Mouse (Mus musculus) MEL (cell line): ENCODE data around the gene Tex101. TPM values are rescaled to one million over a fixed set of nuclear protein-coding genes. Genes with fewer than 3 reads are reported as not detected.

Experiments used
- DNase-seq: peaks from one replicate; pipeline ENCODE4 v3.0.0; 2011; ENCODE audit warnings: low read depth, low spot score
- H3K27ac ChIP-seq: 2 replicates; pipeline ENCODE4 v1.5.1; 2012; ENCODE audit warnings: low read depth, mild to moderate bottlenecking, control low read depth, low read length, moderate library complexity; ENCODE audit not compliant: control insufficient read depth
- H3K27me3 ChIP-seq, 2 experiments: fragments of 150-350 bp in 1 of 2; sonication (generic) in 1 of 2; 2 replicates each; pipeline ENCODE4 v1.6.1; 2012; ENCODE audit warnings: low read length in 2 of 2, mild to moderate bottlenecking in 2 of 2, improper control_type of control experiment in 1 of 2, moderate library complexity in 1 of 2; ENCODE audit not compliant: insufficient read depth in 2 of 2, control insufficient read depth in 1 of 2
- H3K36me3 ChIP-seq, 2 experiments: 2 replicates each; pipeline ENCODE4 v1.6.1; 2012 to 2014; ENCODE audit warnings: low read length in 2 of 2, improper control_type of control experiment in 1 of 2, inconsistent platforms in 1 of 2, mild to moderate bottlenecking in 1 of 2; ENCODE audit not compliant: insufficient read depth in 2 of 2, control insufficient read depth in 1 of 2
- H3K4me1 ChIP-seq, 2 experiments: fragments of 150-350 bp in 1 of 2; sonication (generic) in 1 of 2; 2 replicates each; pipeline ENCODE4 v1.6.1; 2012; ENCODE audit warnings: low read length in 2 of 2, improper control_type of control experiment in 1 of 2, mild to moderate bottlenecking in 1 of 2; ENCODE audit not compliant: insufficient read depth in 2 of 2, control insufficient read depth in 1 of 2
- H3K4me3 ChIP-seq, 2 experiments: fragments of 150-350 bp in 1 of 2; sonication (generic) in 1 of 2; 2 replicates each; pipeline ENCODE4 v1.5.1; 2012; ENCODE audit warnings: low read depth in 2 of 2, low read length in 2 of 2, mild to moderate bottlenecking in 2 of 2, moderate library complexity in 2 of 2, control low read depth in 1 of 2, improper control_type of control experiment in 1 of 2; ENCODE audit not compliant: control insufficient read depth in 1 of 2, insufficient read depth in 1 of 2
- H3K79me2 ChIP-seq: 2 replicates; pipeline ENCODE4 v1.6.1; 2012; ENCODE audit warnings: mild to moderate bottlenecking, low read length, moderate library complexity; ENCODE audit not compliant: control insufficient read depth, poor library complexity, insufficient read depth
- H3K9ac ChIP-seq: 2 replicates; pipeline ENCODE4 v1.6.1; 2012; ENCODE audit warnings: low read depth, mild to moderate bottlenecking, control low read depth, low read length, moderate library complexity; ENCODE audit not compliant: control insufficient read depth, poor library complexity, severe bottlenecking
- H3K9me3 ChIP-seq: fragments of 150-350 bp; sonication (generic); replicated peaks from 2 replicates; pipeline ENCODE4 v1.6.1; 2012; ENCODE audit warnings: mild to moderate bottlenecking, low read length, improper control_type of control experiment, moderate library complexity; ENCODE audit not compliant: insufficient read depth
- CTCF ChIP-seq, 3 experiments: IDR thresholded peaks in 2 of 3; conservative IDR thresholded peaks in 1 of 3; 2 replicates each; pipeline ENCODE4 v1.5.1; 2011 to 2012; ENCODE audit warnings: low read length in 3 of 3, low read depth in 2 of 3, mild to moderate bottlenecking in 2 of 3, improper control_type of control experiment in 1 of 3, inconsistent platforms in 1 of 3, mixed read lengths in 1 of 3, moderate library complexity in 1 of 3; ENCODE audit not compliant: control insufficient read depth in 1 of 3, insufficient read depth in 1 of 3, poor library complexity in 1 of 3, severe bottlenecking in 1 of 3
- ELF1 ChIP-seq: IDR thresholded peaks from 2 replicates; pipeline ENCODE4 v1.6.1; 2014; ENCODE audit warnings: low read depth, mild to moderate bottlenecking, inconsistent platforms, low read length, improper control_type of control experiment, moderate library complexity
- ETS1 ChIP-seq: IDR thresholded peaks from 2 replicates; pipeline ENCODE4 v1.6.1; 2012; ENCODE audit warnings: low read depth, mild to moderate bottlenecking, inconsistent platforms, low read length, improper control_type of control experiment, moderate library complexity
- JUND ChIP-seq: IDR thresholded peaks from 2 replicates; pipeline ENCODE4 v1.6.1; 2011; ENCODE audit warnings: low read depth, mild to moderate bottlenecking, improper control_type of control experiment, low read length
- MAFK ChIP-seq: IDR thresholded peaks from 2 replicates; pipeline ENCODE4 v1.6.1; 2011; ENCODE audit warnings: low read depth, mild to moderate bottlenecking, low read length, improper control_type of control experiment, borderline replicate concordance
- POLR2AphosphoS2 ChIP-seq: IDR thresholded peaks from 2 replicates; pipeline ENCODE4 v1.6.1; 2011; ENCODE audit warnings: low read length, improper control_type of control experiment
- POLR2AphosphoS5 ChIP-seq: IDR thresholded peaks from 2 replicates; pipeline ENCODE4 v1.6.1; 2012; ENCODE audit warnings: low read depth, borderline replicate concordance, mild to moderate bottlenecking, inconsistent platforms, low read length, moderate library complexity, mixed read lengths
- RAD21 ChIP-seq: IDR thresholded peaks from 2 replicates; pipeline ENCODE4 v1.6.1; 2011; ENCODE audit warnings: mild to moderate bottlenecking, low read depth, low read length, improper control_type of control experiment
- RCOR1 ChIP-seq: IDR thresholded peaks from 2 replicates; pipeline ENCODE4 v1.6.1; 2012; ENCODE audit warnings: low read depth, mild to moderate bottlenecking, inconsistent platforms, low read length, improper control_type of control experiment
- SMC3 ChIP-seq: IDR thresholded peaks from 2 replicates; pipeline ENCODE4 v1.6.1; 2011; ENCODE audit warnings: low read depth, low read length, improper control_type of control experiment
- TCF12 ChIP-seq: IDR thresholded peaks from 2 replicates; pipeline ENCODE4 v1.6.1; 2014; ENCODE audit warnings: low read depth, mild to moderate bottlenecking, inconsistent platforms, low read length, improper control_type of control experiment, moderate library complexity
- ZC3H11A ChIP-seq: IDR thresholded peaks from 2 replicates; pipeline ENCODE4 v1.6.1; 2012; ENCODE audit warnings: low read depth, mild to moderate bottlenecking, inconsistent platforms, low read length, improper control_type of control experiment
- polyA plus RNA-seq, 2 experiments: library from polyadenylated mRNA; stranded (reverse) in 1 of 2; unstranded in 1 of 2; fragments of >175 nt in 1 of 2; fragments of >200 nt in 1 of 2; gene quantifications; 2 replicates each; pipeline versions ENCODE4 v1.2.1 to v1.2.4; 2012; ENCODE audit warnings: low replicate concordance in 2 of 2, low read depth in 1 of 2; ENCODE audit not compliant: insufficient read length in 2 of 2, insufficient read depth in 1 of 2, missing spikeins in 1 of 2
- total RNA-seq: library from RNA; depleted of rRNA; stranded (reverse); fragments of 300-350 nt; gene quantifications from 2 replicates; pipeline ENCODE4 v1.2.3, GENCODE M21; 2012

The Tex101 gene
- total and polyA plus RNA-seq, 3 experiments, result 0.08 to 0.15 TPM; not detected in 1

- TF ChIP-seq JUND (no peak), RCOR1 (no peak)
Measured at GRCm38 (mm10) chr7:24661118-24661904, 15.2 kb downstream of the Tex101 start (continued).

GRCm38 (mm10) chr7:24659737-24660357 is 16.6 kb downstream of the Tex101 start:
- TF ChIP-seq ETS1, result no peak
- no peak for TF ChIP-seq POLR2AphosphoS2
- no peak for TF ChIP-seq MAFK
- TF ChIP-seq TCF12, result no peak
- no peak for TF ChIP-seq ELF1
- TF ChIP-seq ZC3H11A, result no peak
- TF ChIP-seq CTCF (IDR thresholded peaks at IDR 0.05 in 2 of 3, conservative IDR thresholded peaks at IDR 0.05 in 1 of 3; ENCODE audit: control insufficient read depth in 1 of 3, insufficient read depth in 1 of 3, low read depth in 2 of 3, low read length in 3 of 3, poor library complexity in 1 of 3, severe bottlenecking in 1 of 3), result no peak
- Histone ChIP-seq H3K9me3 (no peaks in the 10 kb centered on the region), H3K27me3 (no peaks in the 10 kb centered on the region), H3K9ac (no peak overlapping the region), H3K4me3 (no peak overlapping the region), H3K4me1 (peaks cover 0 to 7% of the 10 kb centered on the region in 2 experiments; a peak in 2 of 4 replicates), H3K36me3 (peaks cover 0 to 5% of the 10 kb centered on the region in 2 experiments; a peak in 2 of 4 replicates), H3K79me2 (no peaks in the 10 kb centered on the region), H3K27ac (no peak overlapping the region)
- no peak for DNase-seq

GRCm38 (mm10) chr7:24653681-24654080 is 22.8 kb downstream of the Tex101 start:
- Histone ChIP-seq H3K36me3 (no peaks in the 10 kb centered on the region), H3K9ac (no peak overlapping the region), H3K4me1 (no peaks in the 10 kb centered on the region), H3K79me2 (no peaks in the 10 kb centered on the region), H3K4me3 (no peak overlapping the region), H3K27ac (no peak overlapping the region), H3K9me3 (no peaks in the 10 kb centered on the region), H3K27me3 (peaks cover 0 to under 1% of the 10 kb centered on the region in 2 experiments; a peak in 2 of 4 replicates)
- DNase-seq, result peak; percentile 77
- TF ChIP-seq CTCF (IDR thresholded peaks at IDR 0.05 in 2 of 3, conservative IDR thresholded peaks at IDR 0.05 in 1 of 3; ENCODE audit: control insufficient read depth in 1 of 3, insufficient read depth in 1 of 3, low read depth in 2 of 3, low read length in 3 of 3, poor library complexity in 1 of 3, severe bottlenecking in 1 of 3) (peak; percentile 95 to 97 (median 97)), ZC3H11A (0 out of 2 replicates have a peak, but pooled peaks have one; percentile 35), SMC3 (peak; percentile 78), RAD21 (peak; percentile 75), POLR2AphosphoS5 (no peak), MAFK (no peak)
- TF ChIP-seq, all 39 proteins: peak for 4
